ENCODE assay signal across 14 mouse cellular contexts in genomic region chrX:103553605-103554004, GRCm38 (mm10).
"Had no signal": no experiment of that assay in that cellular context is flagged by ENCODE, and none has a peak within 500 bp of the region (broad histone marks: within the 10 kb centered on the region; RNA-seq: fewer than 3 reads in every experiment).

No protein-coding gene starts in this region.

- H3K27ac ChIP-seq: kidney, postnatal 0 days; liver, embryonic 13.5 days; stomach, postnatal 0 days had no signal

- H3K9ac ChIP-seq: liver, embryonic 13.5 days had no signal

- DNase-seq: kidney, adult 2 months; kidney, postnatal 25 days; layer of hippocampus, adult 9-11 months; liver, embryonic 13.5 days; lung, adult 2 months; lung, postnatal 14 days; lung, postnatal 4 days; midbrain, embryonic 14.5 days; thymus, postnatal 36 days had no signal

- H3K36me3 ChIP-seq: liver, embryonic 13.5 days had no signal

- ATAC-seq: intestine, postnatal 0 days had no signal

- H3K9me3 ChIP-seq: liver, embryonic 13.5 days had no signal

- H3K4me3 ChIP-seq: layer of hippocampus, adult 2 months; liver, embryonic 13.5 days; myocyte had no signal

- H3K4me2 ChIP-seq: liver, embryonic 13.5 days had no signal

- H3K27me3 ChIP-seq: liver, embryonic 13.5 days had no signal
